Mouse (Mus musculus): Measurements from ENCODE around the gene Birc7. TPM values are rescaled to one million over a fixed set of nuclear protein-coding genes. Genes with fewer than 3 reads are reported as not detected.

Gene Birc7
- polyA plus RNA-seq, 1 experiment = 0.23 TPM

DNA sequence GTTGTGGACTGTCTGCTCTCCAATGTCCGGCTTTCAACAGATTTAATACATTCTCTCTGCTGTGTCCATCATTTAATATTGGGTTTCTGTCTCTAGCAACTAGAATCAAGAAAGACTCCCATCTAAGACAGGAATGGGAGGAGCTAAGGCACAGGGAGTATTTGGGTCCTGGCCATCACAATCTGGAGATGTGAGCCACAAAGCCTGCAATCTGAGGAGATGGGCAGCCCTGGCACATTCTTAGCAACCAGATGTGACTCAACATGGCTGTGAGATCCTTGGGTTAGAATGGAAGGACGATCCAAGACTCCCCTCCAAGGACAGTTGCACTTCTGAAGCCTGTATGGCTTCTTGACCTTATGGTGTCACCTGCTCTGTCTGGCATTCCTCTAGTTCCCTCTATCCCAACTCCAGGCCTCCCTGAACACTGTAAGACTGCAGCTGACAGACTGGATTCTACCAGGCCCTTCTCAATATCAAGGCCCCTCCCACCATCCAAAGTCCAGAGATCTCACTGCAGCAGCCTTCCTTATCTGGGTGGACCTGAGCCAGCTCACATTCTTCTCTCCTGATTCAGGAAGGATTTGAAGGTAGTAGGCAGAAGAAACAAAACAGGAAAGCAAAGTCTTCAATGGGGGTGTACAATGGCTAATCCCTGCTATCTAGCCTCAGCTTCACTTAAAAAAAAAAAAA, 33.9 kb downstream of the Birc7 start:
- TF ChIP-seq CTCF (IDR thresholded peaks at IDR 0.05; ENCODE audit: extremely low read depth, insufficient read depth, low read length) (no peak), POLR2A (IDR thresholded peaks at IDR 0.05; ENCODE audit: extremely low read depth, insufficient read depth, low read length) (no peak)
- H3K27ac ChIP-seq (ENCODE audit: insufficient read depth, low read length) = no peak overlapping the region
- no peak overlapping the region for H3K4me3 ChIP-seq (ENCODE audit: insufficient read depth, low read length)
- peaks cover 2% of the 10 kb centered on the region; the same call in 1 of the 2 replicates for H3K4me1 ChIP-seq (ENCODE audit: control insufficient read depth, insufficient read depth, low read length)

- Histone ChIP-seq H3K4me3 (ENCODE audit: insufficient read depth, low read length) (no peak overlapping the region), H3K27ac (ENCODE audit: insufficient read depth, low read length) (no peak overlapping the region), H3K4me1 (ENCODE audit: control insufficient read depth, insufficient read depth, low read length) (peaks cover 5% of the 10 kb centered on the region; the same call in 1 of the 2 replicates)
- TF ChIP-seq POLR2A (IDR thresholded peaks at IDR 0.05; ENCODE audit: extremely low read depth, insufficient read depth, low read length) (no peak), CTCF (IDR thresholded peaks at IDR 0.05; ENCODE audit: extremely low read depth, insufficient read depth, low read length) (peak; percentile 82)
Observed at GRCm38 (mm10) chr2:180963956-180964355, 35.1 kb downstream of the Birc7 start.

DNA sequence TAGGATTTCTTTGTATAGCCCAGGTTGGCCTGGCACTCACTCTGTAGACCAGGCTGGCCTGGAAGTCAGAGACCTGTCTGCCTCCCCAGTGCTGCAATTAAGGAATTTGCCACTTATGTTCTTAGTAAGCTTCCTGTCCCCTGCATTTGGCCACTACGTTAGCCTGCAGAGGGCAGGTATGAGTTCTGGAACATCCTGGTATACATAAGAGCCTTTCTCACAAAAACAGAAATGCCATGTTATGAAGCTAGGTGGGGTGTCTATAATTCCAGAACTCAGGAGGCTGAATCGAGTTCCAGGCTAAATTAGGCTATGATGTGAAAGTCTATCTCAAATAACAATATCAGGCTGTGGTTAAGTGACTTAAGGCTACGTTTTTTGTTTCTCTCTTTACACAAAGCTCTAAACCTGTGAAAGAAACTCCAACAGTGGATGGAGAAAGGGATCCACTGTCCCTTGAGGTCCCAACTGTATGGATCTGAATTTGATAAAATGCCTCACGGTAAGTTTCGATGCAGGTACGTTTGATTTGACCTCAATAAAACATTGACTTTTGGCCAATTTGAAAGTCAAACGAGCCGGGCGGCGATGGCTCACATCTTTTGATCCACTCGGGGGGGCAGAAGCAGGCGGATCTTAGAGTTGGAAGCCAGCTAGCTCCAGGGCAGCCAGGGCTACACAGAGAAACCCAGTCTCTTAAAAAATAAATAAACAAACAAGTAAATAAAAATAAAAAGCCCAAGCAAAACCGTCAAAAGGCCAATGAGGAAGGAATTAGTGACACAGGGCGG, 37.5 kb downstream of the Birc7 start:
- peak overlapping the region; percentile 98 for H3K27ac ChIP-seq (ENCODE audit: insufficient read depth, low read length)
- peak overlapping the region; percentile 90 for H3K4me3 ChIP-seq (ENCODE audit: insufficient read depth, low read length)
- H3K4me1 ChIP-seq (ENCODE audit: control insufficient read depth, insufficient read depth, low read length) = peaks cover 6% of the 10 kb centered on the region; the same call in 1 of the 2 replicates
- TF ChIP-seq POLR2A (IDR thresholded peaks at IDR 0.05; ENCODE audit: extremely low read depth, insufficient read depth, low read length) (no peak), CTCF (IDR thresholded peaks at IDR 0.05; ENCODE audit: extremely low read depth, insufficient read depth, low read length) (peak; percentile 33; the same call in 1 of the 2 replicates)

- H3K27ac ChIP-seq (ENCODE audit: insufficient read depth, low read length) = peak within 1 kb of the TSS; percentile 98
- H3K4me3 ChIP-seq (ENCODE audit: insufficient read depth, low read length) = peak within 1 kb of the TSS; percentile 90
- peaks cover 6% of the 10 kb centered on the region; the same call in 1 of the 2 replicates for H3K4me1 ChIP-seq (ENCODE audit: control insufficient read depth, insufficient read depth, low read length)
- TF ChIP-seq POLR2A (IDR thresholded peaks at IDR 0.05; ENCODE audit: extremely low read depth, insufficient read depth, low read length) = peak; percentile 87
- no peak for TF ChIP-seq CTCF (IDR thresholded peaks at IDR 0.05; ENCODE audit: extremely low read depth, insufficient read depth, low read length)
Observed at GRCm38 (mm10) chr2:180967010-180967763, 38.4 kb downstream of the Birc7 start, which contains the start of gene Arfgap1. Gene Arfgap1, plus strand, starts transcription at chr2:180967225.

DNA sequence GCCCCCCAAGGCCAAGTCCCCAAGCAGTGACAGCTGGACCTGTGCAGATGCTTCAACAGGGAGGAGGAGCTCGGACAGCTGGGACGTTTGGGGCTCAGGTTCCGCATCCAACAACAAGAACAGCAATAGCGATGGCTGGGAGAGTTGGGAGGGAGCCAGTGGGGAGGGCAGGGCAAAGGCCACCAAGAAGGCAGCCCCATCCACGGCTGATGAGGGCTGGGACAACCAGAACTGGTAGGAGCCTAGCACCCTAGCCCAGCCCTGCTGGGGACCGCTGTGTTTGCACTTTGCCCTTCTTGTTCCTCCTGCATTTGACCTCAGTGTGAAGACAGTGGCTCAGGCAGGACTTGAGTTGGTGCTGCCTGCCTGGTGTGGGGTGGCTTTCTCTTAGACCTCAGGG, 52.3 kb downstream of the Birc7 start:
- TF ChIP-seq POLR2A (IDR thresholded peaks at IDR 0.05; ENCODE audit: extremely low read depth, insufficient read depth, low read length) (no peak), CTCF (IDR thresholded peaks at IDR 0.05; ENCODE audit: extremely low read depth, insufficient read depth, low read length) (no peak)
- Histone ChIP-seq H3K4me1 (ENCODE audit: control insufficient read depth, insufficient read depth, low read length) (no peaks in the 10 kb centered on the region), H3K4me3 (ENCODE audit: insufficient read depth, low read length) (no peak overlapping the region), H3K27ac (ENCODE audit: insufficient read depth, low read length) (no peak overlapping the region)

Other genes starting within 250 kb of the Birc7 start
- 28.1 and 32.9 TPM in 2 replicates for gene Dido1, start 219.0 kb upstream of the Birc7 start, polyA plus RNA-seq (2012; rRNA removed)
- 57.5 and 60.4 TPM in 2 replicates for gene Gid8, start 218.9 kb upstream of the Birc7 start, polyA plus RNA-seq (2012; rRNA removed)
- 1.0 and 1.3 TPM in 2 replicates for gene Slc17a9, start 203.8 kb upstream of the Birc7 start, polyA plus RNA-seq (2012; rRNA removed)
- 0.08 TPM in 1 of 2 replicates, not detected in the other for gene Bhlhe23, start 152.1 kb upstream of the Birc7 start, polyA plus RNA-seq (2012; rRNA removed)
- gene Ythdf1, start 8.1 kb upstream of the Birc7 start, polyA plus RNA-seq (2012; rRNA removed) = 45.2 and 49.1 TPM in 2 replicates
- 89.8 and 99.6 TPM in 2 replicates for gene Nkain4, start 25.7 kb downstream of the Birc7 start, polyA plus RNA-seq (2012; rRNA removed)
- gene Arfgap1, start 38.2 kb downstream of the Birc7 start, polyA plus RNA-seq (2012; rRNA removed) = 146 and 163 TPM in 2 replicates
- 2.8 and 3.1 TPM in 2 replicates for gene Col20a1, start 57.5 kb downstream of the Birc7 start, polyA plus RNA-seq (2012; rRNA removed)
- 17.6 and 17.7 TPM in 2 replicates for gene Chrna4, start 114.5 kb downstream of the Birc7 start, polyA plus RNA-seq (2012; rRNA removed)
- 171 and 180 TPM in 2 replicates for gene Kcnq2, start 206.3 kb downstream of the Birc7 start, polyA plus RNA-seq (2012; rRNA removed)
- gene Eef1a2, start 228.0 kb downstream of the Birc7 start, polyA plus RNA-seq (2012; rRNA removed) = 1,125 and 1,195 TPM in 2 replicates